9 mouse cellular contexts compared by ENCODE assay signal in the genomic region with DNA sequence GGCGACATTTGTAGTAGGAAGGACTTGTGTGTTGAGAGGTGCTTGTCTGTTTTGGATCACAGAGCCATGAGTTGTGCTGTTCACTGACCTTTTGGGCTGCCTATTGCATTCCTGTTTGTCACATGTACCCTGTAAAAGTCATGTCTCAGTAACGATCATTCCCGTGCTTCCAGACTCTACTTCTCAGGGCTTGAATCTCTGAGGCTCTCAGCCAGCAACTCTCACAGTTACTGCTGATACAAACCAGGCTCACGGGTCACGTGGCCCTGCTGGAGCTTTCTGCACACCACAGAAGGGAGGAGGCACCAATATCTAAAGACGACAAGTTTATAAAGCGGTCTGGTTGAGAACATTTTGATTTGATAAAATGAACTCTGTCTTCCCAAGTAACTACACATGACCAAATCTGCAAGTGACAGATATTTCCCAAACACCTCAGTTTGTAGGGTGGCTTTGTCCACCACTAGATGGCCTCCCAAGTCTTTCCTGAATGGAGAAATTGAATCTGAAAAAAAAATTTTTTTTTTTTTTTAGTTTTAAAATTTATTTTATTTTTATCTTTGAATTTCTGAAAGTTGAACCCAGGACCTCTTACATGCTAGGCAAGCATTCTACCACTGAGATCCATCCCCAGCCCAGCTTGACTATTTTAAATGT. TPM values are rescaled to one million over a fixed set of nuclear protein-coding genes. Genes with fewer than 3 reads are reported as not detected.
DNase-seq lines count a peak whose midpoint lies in the region; ATAC-seq and TF ChIP-seq lines count a peak whose summit lies in the region.
"Had no signal": no experiment of that assay in that cellular context is flagged by ENCODE, and none has a peak within 500 bp of the region (broad histone marks: within the 10 kb centered on the region; RNA-seq: fewer than 3 reads in every experiment).

No protein-coding gene starts in this region.

- H3K27ac ChIP-seq in liver, adult 2 months (replicated peaks; ENCODE audit: insufficient read depth, low read depth, low read length), result no peak overlapping the region
- H3K27ac ChIP-seq in liver, embryonic 12.5 days, result no peak overlapping the region
- H3K27ac ChIP-seq in heart, embryonic 16.5 days (ENCODE audit: low read length), result peak overlapping the region; percentile 91
- H3K27ac ChIP-seq in olfactory bulb, adult 2 months (ENCODE audit: insufficient read depth, low read depth, low read length), result peak overlapping the region; percentile 18; the same call in 1 of the 2 replicates
- H3K27ac ChIP-seq: midbrain, embryonic 12.5 days had no signal

- no peaks in the 10 kb centered on the region for H3K9me3 ChIP-seq in liver, embryonic 12.5 days (replicated peaks)
- no peaks in the 10 kb centered on the region for H3K9me3 ChIP-seq in heart, embryonic 16.5 days (replicated peaks; ENCODE audit: control insufficient read depth, low read length)
- H3K9me3 ChIP-seq: midbrain, embryonic 12.5 days had no signal

- no peak overlapping the region for H3K4me2 ChIP-seq in liver, embryonic 12.5 days
- H3K4me2 ChIP-seq in heart, embryonic 16.5 days (ENCODE audit: low read depth, low read length), result peak overlapping the region; percentile 46
- H3K4me2 ChIP-seq: midbrain, embryonic 12.5 days had no signal

- no peaks in the 10 kb centered on the region for H3K36me3 ChIP-seq in liver, adult 2 months (ENCODE audit: control insufficient read depth, insufficient read depth, low read length)
- H3K36me3 ChIP-seq in liver, embryonic 12.5 days, result no peaks in the 10 kb centered on the region
- H3K36me3 ChIP-seq in heart, embryonic 16.5 days (ENCODE audit: control insufficient read depth, insufficient read depth), result no peaks in the 10 kb centered on the region
- H3K36me3 ChIP-seq: midbrain, embryonic 12.5 days had no signal

- H3K4me1 ChIP-seq in liver, adult 2 months (ENCODE audit: control insufficient read depth, insufficient read depth, low read length), result peaks cover 2% of the 10 kb centered on the region
- H3K4me1 ChIP-seq in liver, embryonic 12.5 days, result peaks cover 11% of the 10 kb centered on the region; the same call in 1 of the 2 replicates
- H3K4me1 ChIP-seq in heart, embryonic 16.5 days (ENCODE audit: control insufficient read depth, insufficient read depth, low read length), result peaks cover 64% of the 10 kb centered on the region
- H3K4me1 ChIP-seq in olfactory bulb, adult 2 months (ENCODE audit: control insufficient read depth, insufficient read depth, low read length), result peaks cover 19% of the 10 kb centered on the region

- H3K27me3 ChIP-seq in liver, adult 2 months (ENCODE audit: control insufficient read depth, insufficient read depth, low read length), result peaks cover 2% of the 10 kb centered on the region; the same call in 1 of the 2 replicates
- peaks cover 2% of the 10 kb centered on the region; the same call in 1 of the 2 replicates for H3K27me3 ChIP-seq in liver, embryonic 12.5 days (replicated peaks)
- H3K27me3 ChIP-seq in heart, embryonic 16.5 days (ENCODE audit: control insufficient read depth, insufficient read depth, low read length), result no peaks in the 10 kb centered on the region

- H3K79me2 ChIP-seq in liver, adult 2 months (ENCODE audit: control insufficient read depth, insufficient read depth, low read length), result no peaks in the 10 kb centered on the region

- TF ChIP-seq POLR2A in liver, adult 2 months (IDR thresholded peaks at IDR 0.05; ENCODE audit: extremely low read depth, insufficient read depth, low read length), result no peak
- no peak for TF ChIP-seq POLR2A in olfactory bulb, adult 2 months (IDR thresholded peaks at IDR 0.05; ENCODE audit: insufficient read depth, low read depth, low read length)

- no peak for ATAC-seq in liver, embryonic 12.5 days
- ATAC-seq in heart, embryonic 16.5 days (replicated peaks; ENCODE audit: extremely low read depth, insufficient read depth, low FRiP score), result peak; percentile 79

- no peak overlapping the region for H3K9ac ChIP-seq in liver, adult 2 months (ENCODE audit: low read depth, low read length)
- H3K9ac ChIP-seq in liver, embryonic 12.5 days, result no peak overlapping the region
- H3K9ac ChIP-seq in heart, embryonic 16.5 days (ENCODE audit: low read length), result 0 out of 2 replicates have a peak overlapping the region, but pooled peaks have one; percentile 8
- H3K9ac ChIP-seq: midbrain, embryonic 12.5 days had no signal

- no peak overlapping the region for H3K4me3 ChIP-seq in liver, adult 2 months (ENCODE audit: insufficient read depth, low read depth, low read length)
- no peak overlapping the region for H3K4me3 ChIP-seq in liver, embryonic 12.5 days
- H3K4me3 ChIP-seq in heart, embryonic 16.5 days (ENCODE audit: low read length), result 0 out of 2 replicates have a peak overlapping the region, but pooled peaks have one; percentile 2
- H3K4me3 ChIP-seq in olfactory bulb, adult 2 months (ENCODE audit: insufficient read depth, low read depth, low read length), result no peak overlapping the region
- H3K4me3 ChIP-seq: midbrain, embryonic 12.5 days had no signal

- 63% methylated on average over 7 of the region's 7 CpGs for WGBS in liver, adult 2 months
- 46% methylated on average over 7 of the region's 7 CpGs for WGBS in liver, embryonic 12.5 days (ENCODE audit: insufficient replicate concordance)
- WGBS in heart, embryonic 16.5 days, result 20% methylated on average over 7 of the region's 7 CpGs
- WGBS in olfactory bulb, adult 2 months, result 54% methylated on average over 7 of the region's 7 CpGs

- peak; percentile 41 for DNase-seq in liver, adult 2 months (ENCODE audit: extremely low read depth, low read depth, low spot score)
- peak; percentile 40 to 61 for DNase-seq in adrenal gland, postnatal 36 days
- DNase-seq in right cerebral cortex, adult 18-20 months, result no peak
- DNase-seq in testis, postnatal 10 days (ENCODE audit: low spot score), result no peak
- no peak for DNase-seq in gastrocnemius, postnatal 4 days (ENCODE audit: low spot score in 2 of 2)

- TF ChIP-seq CTCF in liver, adult 2 months (IDR thresholded peaks at IDR 0.05; ENCODE audit: low read depth, low read length), result 0 out of 2 replicates have a peak, but pooled peaks have one; percentile 1
- no peak for TF ChIP-seq CTCF in olfactory bulb, adult 2 months (IDR thresholded peaks at IDR 0.05; ENCODE audit: insufficient read depth, low read depth, low read length)

RNA-seq across cellular contexts. Expression of a gene that starts 46.5 kb away (rescaled TPM):
- total RNA-seq in liver, adult 2 months (2014; rRNA removed), result 6.5 and 7.5 TPM in 2 replicates
- 4.2 and 6.3 TPM in 2 replicates for polyA plus RNA-seq in liver, adult 2 months (2012; rRNA removed)
- 1.7 and 2.5 TPM in 2 replicates for polyA plus RNA-seq in liver, embryonic 12.5 days (2016; fragmentation: Nextera tagmentation; extraction: Ambion mirVana)
- 100 to 1,000 TPM; 156 to 161 TPM for total RNA-seq in adrenal gland, postnatal 36 days (2021)
- 42.4 and 53.8 TPM in 2 replicates for polyA plus RNA-seq in heart, embryonic 16.5 days (2015; fragmentation: Nextera tagmentation; extraction: Ambion mirVana)
- polyA plus RNA-seq in olfactory bulb, adult 2 months (2012; ENCODE audit: insufficient read depth, insufficient read length, low replicate concordance, missing spikeins), result not detected in 2 replicates
- total RNA-seq in gastrocnemius, postnatal 4 days (2021), result 10 to 100 TPM; 53.8 to 60.0 TPM

Comparison
In these comparisons a context has a peak if more than half of its experiments do, and no peak if none do; other contexts are left out.
1. DNase-seq: peak in liver, adult 2 months (single experiment) and adrenal gland, postnatal 36 days (2 of 2); none in right cerebral cortex, adult 18-20 months (single experiment), testis, postnatal 10 days (single experiment) and gastrocnemius, postnatal 4 days (0 of 2).
2. H3K27ac ChIP-seq: peak in heart, embryonic 16.5 days (single experiment) and olfactory bulb, adult 2 months (single experiment); none in liver, adult 2 months (single experiment) and liver, embryonic 12.5 days (single experiment).